Mouse (Mus musculus) heart, embryonic 10.5 days (tissue): Measurements from ENCODE around the gene Tmem125. TPM values are rescaled to one million over a fixed set of nuclear protein-coding genes. Genes with fewer than 3 reads are reported as not detected.
"Not testable (repeated sequence)": the region's sequence is repeated elsewhere in the genome, so short reads cannot be mapped to it uniquely, and the experiment has no call there.

Source experiments
- DNase-seq: peaks from one replicate; pipeline ENCODE4 v3.0.0-alpha.2; 2017; ENCODE audit warnings: low spot score
- H3K27ac ChIP-seq: fragments of 300-500 bp; sonication (generic); 2 replicates; pipeline ENCODE4 v1.5.1; 2016; ENCODE audit warnings: mild to moderate bottlenecking
- H3K27me3 ChIP-seq: fragments of 300-500 bp; sonication (generic); 2 replicates; pipeline ENCODE4 v1.6.1; 2016; ENCODE audit warnings: mild to moderate bottlenecking; ENCODE audit not compliant: poor library complexity, insufficient read depth, severe bottlenecking
- H3K36me3 ChIP-seq: fragments of 300-500 bp; sonication (generic); 2 replicates; pipeline ENCODE4 v1.6.1; 2016; ENCODE audit warnings: mild to moderate bottlenecking, moderate library complexity
- H3K4me1 ChIP-seq: fragments of 300-500 bp; sonication (generic); 2 replicates; pipeline ENCODE4 v1.6.1; 2016; ENCODE audit warnings: mild to moderate bottlenecking
- H3K4me3 ChIP-seq: fragments of 300-500 bp; sonication (generic); 2 replicates; pipeline ENCODE4 v1.5.1; 2016; ENCODE audit warnings: mild to moderate bottlenecking, moderate library complexity
- H3K9me3 ChIP-seq: fragments of 300-500 bp; sonication (generic); 2 replicates; pipeline ENCODE4 v1.6.1; 2016; ENCODE audit warnings: mild to moderate bottlenecking, moderate library complexity
- WGBS: fragments of 180-500 bp; shearing (Covaris S2); methylation state at CpG from one replicate; pipeline ENCODE4 v1.1.7; 2016; 5-methylcytosine and 5-hydroxymethylcytosine counted together
- polyA plus RNA-seq: library from polyadenylated mRNA; unstranded; fragments of >200 nt; fragmentation: Nextera tagmentation; extraction: Ambion mirVana; gene quantifications from 2 replicates; pipeline ENCODE4 v1.2.1, GENCODE M21; 2016

The Tmem125 gene
- polyA plus RNA-seq, 1 experiment from 2014 or later: 0.69 TPM

GRCm38 (mm10) chr4:118532663-118533062 is 11.2 kb downstream of the Tmem125 start:
- no peak overlapping the region for H3K27ac ChIP-seq
- no peak overlapping the region for H3K4me3 ChIP-seq
- H3K4me1 ChIP-seq: no peaks in the 10 kb centered on the region
- peaks cover 10% of the 10 kb centered on the region; the same call in 1 of the 2 replicates for H3K27me3 ChIP-seq
- H3K36me3 ChIP-seq: no peaks in the 10 kb centered on the region
- H3K9me3 ChIP-seq: no peaks in the 10 kb centered on the region
- no peak for DNase-seq
- WGBS: 68% methylated on average over 5 of the region's 5 CpGs

- Histone ChIP-seq H3K27me3 (peaks cover 13% of the 10 kb centered on the region; the same call in 1 of the 2 replicates), H3K36me3 (no peaks in the 10 kb centered on the region), H3K9me3 (no peaks in the 10 kb centered on the region), H3K27ac (no peak overlapping the region), H3K4me3 (no peak overlapping the region), H3K4me1 (peaks cover 15% of the 10 kb centered on the region)
- WGBS: 79% methylated on average over 6 of the region's 6 CpGs
- no peak for DNase-seq
Observed at GRCm38 (mm10) chr4:118527720-118528119, 16.1 kb downstream of the Tmem125 start.

GRCm38 (mm10) chr4:118527335-118527681 is 16.5 kb downstream of the Tmem125 start:
- Histone ChIP-seq H3K36me3 (no peaks in the 10 kb centered on the region), H3K27me3 (peaks cover 13% of the 10 kb centered on the region; the same call in 1 of the 2 replicates), H3K4me1 (peaks cover 15% of the 10 kb centered on the region), H3K27ac (0 out of 2 replicates have a peak overlapping the region, but pooled peaks have one; percentile 10), H3K4me3 (no peak overlapping the region), H3K9me3 (no peaks in the 10 kb centered on the region)
- 37% methylated on average over 5 of the region's 5 CpGs for WGBS
- no peak for DNase-seq

- H3K4me3 ChIP-seq: no peak within 1 kb of the TSS
- no peaks in the 10 kb centered on the region for H3K9me3 ChIP-seq
- H3K4me1 ChIP-seq: peaks cover 15% of the 10 kb centered on the region
- no peaks in the 10 kb centered on the region for H3K36me3 ChIP-seq
- peaks cover 13% of the 10 kb centered on the region; the same call in 1 of the 2 replicates for H3K27me3 ChIP-seq
- DNase-seq: no peak
- peak within 1 kb of the TSS; percentile 10; the same call in 1 of the 2 replicates for H3K27ac ChIP-seq
- 29% methylated on average over 17 of the region's 17 CpGs for WGBS
Observed at GRCm38 (mm10) chr4:118526408-118527334, 17.2 kb downstream of the Tmem125 start, which contains the start of gene 2610528J11Rik. Gene 2610528J11Rik (plus strand): TSS chr4:118526999.

GRCm38 (mm10) chr4:118525779-118526178 is 18.1 kb downstream of the Tmem125 start:
- Histone ChIP-seq H3K4me3 (no peak overlapping the region), H3K27me3 (peaks cover 13% of the 10 kb centered on the region; the same call in 1 of the 2 replicates)

GRCm38 (mm10) chr4:118523976-118524375 is 19.9 kb downstream of the Tmem125 start:
- no peaks in the 10 kb centered on the region for H3K36me3 ChIP-seq
- no peaks in the 10 kb centered on the region for H3K9me3 ChIP-seq
- DNase-seq: no peak
- WGBS: 66% methylated on average over 7 of the region's 7 CpGs
- peaks cover 13% of the 10 kb centered on the region; the same call in 1 of the 2 replicates for H3K27me3 ChIP-seq
- H3K4me3 ChIP-seq: no peak overlapping the region
- H3K27ac ChIP-seq: no peak overlapping the region
- H3K4me1 ChIP-seq: peaks cover 15% of the 10 kb centered on the region

More at GRCm38 (mm10) chr4:118525779-118526178, 18.1 kb downstream of the Tmem125 start:
- 66% methylated on average over 3 of the region's 3 CpGs for WGBS
- peaks cover 15% of the 10 kb centered on the region for H3K4me1 ChIP-seq
- no peak for DNase-seq
- H3K9me3 ChIP-seq: no peaks in the 10 kb centered on the region
- no peaks in the 10 kb centered on the region for H3K36me3 ChIP-seq
- H3K27ac ChIP-seq: no peak overlapping the region

- Histone ChIP-seq H3K27ac (no peak overlapping the region), H3K36me3 (no peaks in the 10 kb centered on the region), H3K4me3 (no peak overlapping the region), H3K9me3 (no peaks in the 10 kb centered on the region), H3K4me1 (peaks cover 21% of the 10 kb centered on the region), H3K27me3 (peaks cover 4% of the 10 kb centered on the region; the same call in 1 of the 2 replicates)
- no peak for DNase-seq
- WGBS: 83% methylated on average over 7 of the region's 7 CpGs
Observed at GRCm38 (mm10) chr4:118522248-118522647, 21.6 kb downstream of the Tmem125 start.

GRCm38 (mm10) chr4:118518208-118518607 is 25.6 kb downstream of the Tmem125 start:
- no peak for DNase-seq
- Histone ChIP-seq H3K36me3 (no peaks in the 10 kb centered on the region), H3K27ac (no peak overlapping the region), H3K4me1 (peaks cover 22% of the 10 kb centered on the region), H3K9me3 (no peaks in the 10 kb centered on the region), H3K4me3 (no peak overlapping the region), H3K27me3 (peaks cover 6% of the 10 kb centered on the region; the same call in 1 of the 2 replicates)
- 58% methylated on average over 5 of the region's 5 CpGs for WGBS

GRCm38 (mm10) chr4:118517497-118518146 is 26.2 kb downstream of the Tmem125 start:
- H3K27ac ChIP-seq: 0 out of 2 replicates have a peak overlapping the region, but pooled peaks have one; percentile 33
- H3K4me1 ChIP-seq: peaks cover 22% of the 10 kb centered on the region
- WGBS: 37% methylated on average over 16 of the region's 16 CpGs
- peaks cover 6% of the 10 kb centered on the region; the same call in 1 of the 2 replicates for H3K27me3 ChIP-seq
- H3K36me3 ChIP-seq: no peaks in the 10 kb centered on the region
- no peak for DNase-seq
- no peaks in the 10 kb centered on the region for H3K9me3 ChIP-seq
- peak overlapping the region; percentile 35; the same call in 1 of the 2 replicates for H3K4me3 ChIP-seq

- H3K36me3 ChIP-seq: no peaks in the 10 kb centered on the region
- no peaks in the 10 kb centered on the region for H3K9me3 ChIP-seq
- peaks cover 22% of the 10 kb centered on the region for H3K4me1 ChIP-seq
- no peak for DNase-seq
- peaks cover 6% of the 10 kb centered on the region; the same call in 1 of the 2 replicates for H3K27me3 ChIP-seq
- H3K27ac ChIP-seq: peak overlapping the region; percentile 33; the same call in 1 of the 2 replicates
- 4% methylated on average over 20 of the region's 20 CpGs for whole genome bisulfite sequencing
- peak overlapping the region; percentile 35; the same call in 1 of the 2 replicates for H3K4me3 ChIP-seq
Observed at GRCm38 (mm10) chr4:118516699-118517496, 26.9 kb downstream of the Tmem125 start.

- 20% methylated on average over 6 of the region's 6 CpGs for WGBS
- no peaks in the 10 kb centered on the region for H3K36me3 ChIP-seq
- DNase-seq: no peak
- H3K9me3 ChIP-seq: no peaks in the 10 kb centered on the region
- no peak overlapping the region for H3K27ac ChIP-seq
- peaks cover 8% of the 10 kb centered on the region for H3K4me1 ChIP-seq
- H3K27me3 ChIP-seq: no peaks in the 10 kb centered on the region
- no peak overlapping the region for H3K4me3 ChIP-seq
Observed at GRCm38 (mm10) chr4:118509050-118509449, 34.8 kb downstream of the Tmem125 start.

- 88% methylated on average over 1 of the region's 1 CpGs for WGBS
- not testable (repeated sequence) for H3K9me3 ChIP-seq, DNase-seq, H3K27ac ChIP-seq, H3K4me3 ChIP-seq, H3K4me1 ChIP-seq, H3K36me3 ChIP-seq, H3K27me3 ChIP-seq
Observed at GRCm38 (mm10) chr4:118507171-118507570, 36.7 kb downstream of the Tmem125 start.
